Mouse (Mus musculus) CH12.LX (cell line): ENCODE results near the gene Aurkb. TPM values are rescaled to one million over a fixed set of nuclear protein-coding genes. Genes with fewer than 3 reads are reported as not detected.

Experiments
- DNase-seq: peaks from one replicate; pipeline ENCODE4 v3.0.0-alpha.2; 2013; ENCODE audit errors: extremely low read depth
- H3K27ac ChIP-seq: 2 replicates; pipeline ENCODE4 v1.5.1; 2012; ENCODE audit warnings: low read depth, mild to moderate bottlenecking, control low read depth, moderate library complexity; ENCODE audit not compliant: insufficient read depth
- H3K27me3 ChIP-seq: replicated peaks from 2 replicates; pipeline ENCODE3; 2012; ENCODE audit warnings: inconsistent platforms
- H3K36me3 ChIP-seq, 2 experiments: replicated peaks in 1 of 2; 2 replicates each; pipeline versions ENCODE3 to v1.6.1; 2012; ENCODE audit warnings: inconsistent platforms in 1 of 2, low read length in 1 of 2, mild to moderate bottlenecking in 1 of 2, mixed read lengths in 1 of 2, moderate library complexity in 1 of 2; ENCODE audit not compliant: control insufficient read depth in 1 of 2, insufficient read depth in 1 of 2
- H3K4me1 ChIP-seq, 2 experiments: 2 replicates each; pipeline ENCODE4 v1.6.1; 2012; ENCODE audit warnings: inconsistent platforms in 1 of 2, moderate library complexity in 1 of 2; ENCODE audit not compliant: insufficient read depth in 2 of 2, control insufficient read depth in 1 of 2
- H3K4me2 ChIP-seq: 2 replicates; pipeline ENCODE4 v1.6.1; 2012; ENCODE audit warnings: low read depth, mild to moderate bottlenecking, control low read depth; ENCODE audit not compliant: poor library complexity, insufficient read depth, severe bottlenecking
- H3K4me3 ChIP-seq, 3 experiments: fragments of 150-350 bp in 1 of 3; sonication (generic) in 1 of 3; replicated peaks in 1 of 3; 2 replicates each; pipeline versions ENCODE3 to v1.5.1; 2011 to 2012; ENCODE audit warnings: low read depth in 2 of 3, low read length in 2 of 3, mild to moderate bottlenecking in 2 of 3, moderate library complexity in 2 of 3, control low read depth in 1 of 3, improper control_type of control experiment in 1 of 3, inconsistent platforms in 1 of 3, mixed read lengths in 1 of 3; ENCODE audit not compliant: poor library complexity in 1 of 3
- H3K79me2 ChIP-seq: replicated peaks from 2 replicates; pipeline ENCODE4 v1.6.1; 2012; ENCODE audit warnings: mild to moderate bottlenecking, moderate library complexity; ENCODE audit not compliant: control insufficient read depth, poor library complexity, insufficient read depth, severe bottlenecking; ENCODE audit errors: extremely low read depth
- H3K9ac ChIP-seq: 2 replicates; pipeline ENCODE4 v1.6.1; 2012; ENCODE audit warnings: low read depth, mild to moderate bottlenecking, control low read depth, moderate library complexity; ENCODE audit not compliant: insufficient read depth
- H3K9me3 ChIP-seq: replicated peaks from 2 replicates; pipeline ENCODE3; 2012; ENCODE audit warnings: low read length, inconsistent platforms, mixed read lengths
- BHLHE40 ChIP-seq: IDR thresholded peaks from 2 replicates; pipeline ENCODE4 v1.6.1; 2011; ENCODE audit warnings: mild to moderate bottlenecking, low read depth, low read length, improper control_type of control experiment
- CTCF ChIP-seq, 2 experiments: IDR thresholded peaks in 1 of 2; conservative IDR thresholded peaks in 1 of 2; 2 replicates each; pipeline ENCODE4 v1.5.1; 2011 to 2012; ENCODE audit warnings: low read depth in 2 of 2, low read length in 2 of 2, improper control_type of control experiment in 1 of 2, inconsistent platforms in 1 of 2, mild to moderate bottlenecking in 1 of 2, moderate library complexity in 1 of 2
- ELF1 ChIP-seq: IDR thresholded peaks from 2 replicates; pipeline ENCODE4 v1.6.1; 2014; ENCODE audit warnings: low read depth, mild to moderate bottlenecking, inconsistent platforms, low read length, improper control_type of control experiment
- ETS1 ChIP-seq: conservative IDR thresholded peaks from 2 replicates; pipeline ENCODE4 v1.6.1; 2012; ENCODE audit warnings: low read depth, mild to moderate bottlenecking, inconsistent platforms, low read length, improper control_type of control experiment, moderate library complexity
- GABPA ChIP-seq: IDR thresholded peaks from 2 replicates; pipeline ENCODE4 v1.6.1; 2012; ENCODE audit warnings: low read depth, low read length, improper control_type of control experiment, inconsistent platforms; ENCODE audit not compliant: insufficient replicate concordance
- HCFC1 ChIP-seq: IDR thresholded peaks from 2 replicates; pipeline ENCODE4 v1.6.1; 2012; ENCODE audit warnings: low read depth, mild to moderate bottlenecking, inconsistent platforms, low read length, improper control_type of control experiment
- IRF4 ChIP-seq: IDR thresholded peaks from 2 replicates; pipeline ENCODE4 v1.6.1; 2014; ENCODE audit warnings: low read depth, mild to moderate bottlenecking, inconsistent platforms, low read length, improper control_type of control experiment
- JUN ChIP-seq: IDR thresholded peaks from 2 replicates; pipeline ENCODE4 v1.6.1; 2011; ENCODE audit warnings: low read depth, mild to moderate bottlenecking, low read length, improper control_type of control experiment, moderate library complexity; ENCODE audit not compliant: insufficient read depth
- JUND ChIP-seq: conservative IDR thresholded peaks from 2 replicates; pipeline ENCODE4 v1.6.1; 2011; ENCODE audit warnings: low read depth, low read length, improper control_type of control experiment
- KAT2A ChIP-seq: IDR thresholded peaks from 2 replicates; pipeline ENCODE4 v1.6.1; 2012; ENCODE audit warnings: low read length, improper control_type of control experiment, inconsistent platforms; ENCODE audit not compliant: insufficient replicate concordance
- MAX ChIP-seq: IDR thresholded peaks from 2 replicates; pipeline ENCODE4 v1.6.1; 2011; ENCODE audit warnings: low read length, improper control_type of control experiment
- MAZ ChIP-seq: IDR thresholded peaks from 2 replicates; pipeline ENCODE4 v1.6.1; 2012; ENCODE audit warnings: low read depth, mild to moderate bottlenecking, inconsistent platforms, low read length, improper control_type of control experiment, moderate library complexity
- MEF2A ChIP-seq: IDR thresholded peaks from 2 replicates; pipeline ENCODE4 v1.6.1; 2014; ENCODE audit warnings: low read depth, mild to moderate bottlenecking, inconsistent platforms, low read length, improper control_type of control experiment, borderline replicate concordance
- MXI1 ChIP-seq: IDR thresholded peaks from 2 replicates; pipeline ENCODE4 v1.6.1; 2011; ENCODE audit warnings: mild to moderate bottlenecking, low read depth, low read length, improper control_type of control experiment
- MYC ChIP-seq: IDR thresholded peaks from 2 replicates; pipeline ENCODE4 v1.6.1; 2011; ENCODE audit warnings: low read depth, mild to moderate bottlenecking, improper control_type of control experiment, low read length
- NELFE ChIP-seq: IDR thresholded peaks from 2 replicates; pipeline ENCODE4 v1.6.1; 2011; ENCODE audit warnings: low read depth, low read length, improper control_type of control experiment
- POLR2A ChIP-seq: IDR thresholded peaks from 2 replicates; pipeline ENCODE4 v1.6.1; 2011; ENCODE audit warnings: low read depth, mild to moderate bottlenecking, improper control_type of control experiment, low read length
- RAD21 ChIP-seq: IDR thresholded peaks from 2 replicates; pipeline ENCODE4 v1.6.1; 2011; ENCODE audit warnings: low read depth, mild to moderate bottlenecking, low read length, improper control_type of control experiment, moderate library complexity
- RCOR1 ChIP-seq: conservative IDR thresholded peaks from 2 replicates; pipeline ENCODE4 v1.6.1; 2012; ENCODE audit warnings: low read depth, mild to moderate bottlenecking, inconsistent platforms, low read length, improper control_type of control experiment
- SIN3A ChIP-seq: IDR thresholded peaks from 2 replicates; pipeline ENCODE4 v1.6.1; 2012; ENCODE audit warnings: low read length, improper control_type of control experiment, inconsistent platforms
- SMC3 ChIP-seq: IDR thresholded peaks from 2 replicates; pipeline ENCODE4 v1.6.1; 2011; ENCODE audit warnings: low read depth, low read length, improper control_type of control experiment
- TBP ChIP-seq: conservative IDR thresholded peaks from 2 replicates; pipeline ENCODE4 v1.6.1; 2011; ENCODE audit warnings: low read depth, low read length, improper control_type of control experiment
- TCF12 ChIP-seq: IDR thresholded peaks from 2 replicates; pipeline ENCODE4 v1.6.1; 2014; ENCODE audit warnings: low read depth, mild to moderate bottlenecking, inconsistent platforms, low read length, improper control_type of control experiment
- USF1 ChIP-seq: IDR thresholded peaks from 2 replicates; pipeline ENCODE4 v1.6.1; 2014; ENCODE audit warnings: low read depth, mild to moderate bottlenecking, inconsistent platforms, low read length, improper control_type of control experiment
- ZC3H11A ChIP-seq: IDR thresholded peaks from 2 replicates; pipeline ENCODE4 v1.6.1; 2012; ENCODE audit warnings: low read depth, mild to moderate bottlenecking, inconsistent platforms, low read length, improper control_type of control experiment
- ZMIZ1 ChIP-seq: IDR thresholded peaks from 2 replicates; pipeline ENCODE4 v1.6.1; 2012; ENCODE audit warnings: low read depth, mild to moderate bottlenecking, inconsistent platforms, low read length, improper control_type of control experiment
- dilution Hi-C: fragments of 300-500 bp; cut with MboI; formaldehyde crosslinking; loops from 2 replicates; pipeline ENCODE4 v1.14.3; 2020; ENCODE audit warnings: low sequenced_read_pairs; ENCODE audit not compliant: extremely low pct_unique_long_range_greater_than_20kb, extremely low pct_ligation_motif_present
- in situ Hi-C: fragments of 300-500 bp; cut with MboI; formaldehyde crosslinking; loops from 3 replicates; pipeline ENCODE4 v1.14.3; 2019; ENCODE audit warnings: low sequenced_read_pairs, low pct_ligation_motif_present, low pct_unique_long_range_greater_than_20kb, mixed read lengths
- polyA plus RNA-seq: library from polyadenylated mRNA; unstranded; fragments of >175 nt; gene quantifications from 2 replicates; pipeline ENCODE4 v1.2.1, GENCODE M21; 2012; ENCODE audit warnings: low read depth; ENCODE audit not compliant: insufficient read length
- total RNA-seq, 2 experiments: library from RNA; depleted of rRNA; stranded (reverse); fragments of 300-350 nt in 1 of 2; fragments of >200 nt in 1 of 2; gene quantifications; 2 replicates each; pipeline ENCODE4 v1.2.3; 2012 to 2014

The Aurkb gene
- total and polyA plus RNA-seq, 3 experiments = 170 to 200 (median 190) TPM

DNA sequence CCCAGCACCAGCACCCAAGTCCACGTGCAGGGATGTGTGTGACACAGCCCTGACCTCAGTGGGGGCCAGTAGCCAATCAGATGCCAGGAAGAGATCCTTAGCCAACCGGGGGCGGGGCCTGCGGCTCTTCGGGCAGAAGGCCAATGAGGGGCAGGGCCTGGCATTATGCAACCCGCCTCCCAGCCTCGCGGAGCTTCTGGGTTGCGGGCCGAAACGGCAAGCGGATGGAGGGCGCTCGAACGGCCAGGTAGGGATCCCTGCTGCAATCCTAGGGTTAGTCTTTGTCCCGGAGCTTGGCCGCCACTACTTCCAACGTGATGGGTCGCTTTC, 53.3 kb downstream of the Aurkb start:
- Histone ChIP-seq H3K27ac (peak overlapping the region; percentile 75), H3K4me2 (peak overlapping the region; percentile 93), H3K27me3 (peaks cover 6% of the 10 kb centered on the region), H3K4me1 (peaks cover 20 to 64% of the 10 kb centered on the region in 2 experiments), H3K4me3 (peak overlapping the region; percentile 67 to 94 (median 75)), H3K36me3 (peaks cover 30 to 32% of the 10 kb centered on the region in 2 experiments), H3K9me3 (no peaks in the 10 kb centered on the region), H3K79me2 (peaks cover 22% of the 10 kb centered on the region), H3K9ac (peak overlapping the region; percentile 76)
- in situ Hi-C loops = loop anchor here (25.0 kb wide), 1 partner anchor 914 kb away; the partner anchor contains the start of genes Acadvl, Dlg4 and Dvl2
- peak; percentile 99 for DNase-seq
- dilution Hi-C loops = no loop called here
- TF ChIP-seq MAX (peak; percentile 99; the same call in 1 of the 2 replicates), KAT2A (no peak), JUN (0 out of 2 replicates have a peak, but pooled peaks have one; percentile 21), NELFE (peak; percentile 70; the same call in 1 of the 2 replicates), MYC (peak; percentile 94), SIN3A (peak; percentile 94; the same call in 1 of the 2 replicates), IRF4 (peak; percentile 41; the same call in 1 of the 2 replicates), ZC3H11A (no peak), BHLHE40 (peak; percentile 98), USF1 (peak; percentile 57), TCF12 (peak; percentile 40; the same call in 1 of the 2 replicates), MAZ (peak; percentile 81; the same call in 1 of the 2 replicates), TBP (0 out of 2 replicates have a peak, but pooled peaks have one; percentile 37), SMC3 (no peak), ETS1 (peak; percentile 91), HCFC1 (peak; percentile 51; the same call in 1 of the 2 replicates), ZMIZ1 (peak; percentile 60; the same call in 1 of the 2 replicates), JUND (no peak), CTCF (conservative IDR thresholded peaks at IDR 0.05 in 1 of 2, IDR thresholded peaks at IDR 0.05 in 1 of 2; ENCODE audit: low read depth in 2 of 2, low read length in 2 of 2) (peak in 1 of 2 experiments; percentile 22; a peak in 2 of 4 replicates), GABPA (no peak; the same call in 1 of the 2 replicates), MEF2A (peak; percentile 61; the same call in 1 of the 2 replicates), RAD21 (no peak), MXI1 (peak; percentile 98), RCOR1 (no peak), ELF1 (peak; percentile 49; the same call in 1 of the 2 replicates), POLR2A (peak; percentile 80)
